Mouse (Mus musculus): Measurements from ENCODE around the gene Shb. TPM values are rescaled to one million over a fixed set of nuclear protein-coding genes. Genes with fewer than 3 reads are reported as not detected.

Shb gene
- polyA plus RNA-seq, 1 experiment: 6.5 TPM

DNA sequence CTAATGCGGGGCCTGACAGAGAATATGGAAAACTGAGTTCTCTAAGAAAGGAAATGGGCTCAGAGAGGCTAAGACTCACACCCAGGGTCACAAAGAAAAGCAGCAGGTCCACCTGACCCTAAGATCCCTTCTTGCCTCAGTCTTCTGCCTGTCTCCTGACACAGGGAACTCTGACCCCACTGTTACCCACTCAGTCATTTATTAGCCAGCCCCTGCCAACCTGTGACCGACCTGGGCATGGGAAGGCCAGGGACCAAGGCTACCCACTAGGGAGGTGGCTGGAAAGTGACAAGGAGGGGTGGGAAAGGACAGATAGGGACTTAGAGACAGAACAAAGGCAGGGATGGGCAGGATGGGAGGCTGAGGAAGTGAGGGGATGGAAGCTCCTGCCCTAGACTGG, 26.6 kb downstream of the Shb start:
- WGBS: 92% methylated on average over 2 of the region's 2 CpGs
- H3K4me1 ChIP-seq (ENCODE audit: control insufficient read depth, insufficient read depth, low read length): no peaks in the 10 kb centered on the region
- H3K27ac ChIP-seq (ENCODE audit: control insufficient read depth, insufficient read depth, low read depth, low read length, poor library complexity): no peak overlapping the region
- H3K4me3 ChIP-seq (replicated peaks; ENCODE audit: control insufficient read depth, low read depth, low read length): no peak overlapping the region
- TF ChIP-seq CTCF (IDR thresholded peaks at IDR 0.05; ENCODE audit: control insufficient read depth, insufficient read depth, low read length) (no peak), POLR2A (IDR thresholded peaks at IDR 0.05; ENCODE audit: borderline replicate concordance, control insufficient read depth, low read depth, low read length) (no peak)

DNA sequence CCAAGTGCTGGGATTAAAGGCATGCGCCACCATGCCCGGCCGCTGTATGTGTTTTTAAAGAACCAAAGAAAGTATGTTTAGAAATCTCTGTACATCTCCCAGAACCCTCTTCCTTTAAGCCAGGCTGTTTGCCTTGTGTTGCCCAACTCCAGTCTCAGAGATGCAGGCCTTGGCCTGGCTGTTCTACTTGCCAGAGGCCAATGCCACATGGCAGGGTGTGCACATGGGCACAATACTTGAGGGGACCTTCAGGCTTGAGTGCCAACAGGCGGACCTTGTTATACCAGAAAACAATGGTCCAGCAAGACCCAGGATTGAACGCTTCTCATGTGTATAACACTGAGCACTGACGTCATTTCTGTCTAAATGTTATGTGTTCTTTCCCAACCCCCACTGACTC, 27.1 kb downstream of the Shb start:
- no peaks in the 10 kb centered on the region for H3K4me1 ChIP-seq (ENCODE audit: control insufficient read depth, insufficient read depth, low read length)
- H3K27ac ChIP-seq (ENCODE audit: control insufficient read depth, insufficient read depth, low read depth, low read length, poor library complexity): no peak overlapping the region
- WGBS: 89% methylated on average over 6 of the region's 6 CpGs
- TF ChIP-seq POLR2A (IDR thresholded peaks at IDR 0.05; ENCODE audit: borderline replicate concordance, control insufficient read depth, low read depth, low read length): no peak
- TF ChIP-seq CTCF (IDR thresholded peaks at IDR 0.05; ENCODE audit: control insufficient read depth, insufficient read depth, low read length): no peak
- H3K4me3 ChIP-seq (replicated peaks; ENCODE audit: control insufficient read depth, low read depth, low read length): no peak overlapping the region

DNA sequence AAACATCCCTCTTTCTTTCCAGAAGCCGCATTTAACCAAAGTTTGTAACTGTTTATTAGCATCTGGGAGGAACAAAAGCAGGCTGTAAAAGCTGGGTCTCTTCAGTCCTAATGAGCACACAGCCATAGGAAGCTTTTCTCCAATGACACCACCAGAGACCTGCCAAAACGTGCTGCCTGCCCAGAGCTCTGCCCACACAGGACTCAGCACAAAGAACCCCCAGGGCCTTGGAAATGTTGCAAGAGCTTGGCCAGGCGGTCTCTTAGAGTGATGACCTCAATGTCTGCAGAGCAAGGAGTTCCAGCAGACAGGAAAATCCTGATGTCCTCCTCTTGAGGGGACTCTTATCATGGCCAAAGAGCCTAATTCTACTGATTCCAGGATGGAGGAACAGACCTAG, 28.5 kb downstream of the Shb start:
- WGBS: 58% methylated on average over 3 of the region's 3 CpGs
- no peak overlapping the region for H3K27ac ChIP-seq (ENCODE audit: control insufficient read depth, insufficient read depth, low read depth, low read length, poor library complexity)
- no peaks in the 10 kb centered on the region; the same call in 1 of the 2 replicates for H3K4me1 ChIP-seq (ENCODE audit: control insufficient read depth, insufficient read depth, low read length)

GRCm38 (mm10) chr4:45503380-45503779, 28.9 kb downstream of the Shb start:
- no peak for TF ChIP-seq CTCF (IDR thresholded peaks at IDR 0.05; ENCODE audit: control insufficient read depth, insufficient read depth, low read length)
- no peak for TF ChIP-seq POLR2A (IDR thresholded peaks at IDR 0.05; ENCODE audit: borderline replicate concordance, control insufficient read depth, low read depth, low read length)
- no peak overlapping the region for H3K4me3 ChIP-seq (replicated peaks; ENCODE audit: control insufficient read depth, low read depth, low read length)
- 85% methylated on average over 6 of the region's 6 CpGs for WGBS
- H3K4me1 ChIP-seq (ENCODE audit: control insufficient read depth, insufficient read depth, low read length): no peaks in the 10 kb centered on the region; the same call in 1 of the 2 replicates
- no peak overlapping the region for H3K27ac ChIP-seq (ENCODE audit: control insufficient read depth, insufficient read depth, low read depth, low read length, poor library complexity)

More for the DNA sequence above, 28.5 kb downstream of the Shb start:
- no peak overlapping the region for H3K4me3 ChIP-seq (replicated peaks; ENCODE audit: control insufficient read depth, low read depth, low read length)
- TF ChIP-seq POLR2A (IDR thresholded peaks at IDR 0.05; ENCODE audit: borderline replicate concordance, control insufficient read depth, low read depth, low read length): no peak
- TF ChIP-seq CTCF (IDR thresholded peaks at IDR 0.05; ENCODE audit: control insufficient read depth, insufficient read depth, low read length): no peak

DNA sequence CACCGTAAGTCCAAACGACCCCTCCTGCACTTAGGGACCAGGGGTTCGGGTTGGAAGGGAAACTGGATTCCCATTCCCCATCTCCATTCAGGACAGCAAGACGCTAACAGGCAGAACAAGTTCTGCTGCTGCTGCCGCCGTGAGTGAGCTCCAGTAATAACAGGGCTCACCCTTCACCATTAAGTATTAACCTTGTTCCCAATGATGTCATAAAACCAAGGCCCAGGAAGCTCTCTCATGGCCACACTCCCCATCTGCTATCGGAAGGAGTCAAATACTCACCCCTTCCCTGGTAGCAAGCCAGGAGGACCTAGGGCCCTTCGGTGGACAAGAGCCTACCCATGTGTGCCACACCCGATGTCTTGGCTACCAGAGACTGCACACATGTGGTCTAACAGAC, 30.3 kb downstream of the Shb start:
- H3K4me1 ChIP-seq (ENCODE audit: control insufficient read depth, insufficient read depth, low read length): no peaks in the 10 kb centered on the region; the same call in 1 of the 2 replicates
- H3K27ac ChIP-seq (ENCODE audit: control insufficient read depth, insufficient read depth, low read depth, low read length, poor library complexity): no peak overlapping the region
- WGBS: 89% methylated on average over 9 of the region's 9 CpGs
- no peak overlapping the region for H3K4me3 ChIP-seq (replicated peaks; ENCODE audit: control insufficient read depth, low read depth, low read length)
- no peak for TF ChIP-seq CTCF (IDR thresholded peaks at IDR 0.05; ENCODE audit: control insufficient read depth, insufficient read depth, low read length)
- TF ChIP-seq POLR2A (IDR thresholded peaks at IDR 0.05; ENCODE audit: borderline replicate concordance, control insufficient read depth, low read depth, low read length): no peak

GRCm38 (mm10) chr4:45500381-45500780, 31.9 kb downstream of the Shb start:
- WGBS: 71% methylated on average over 8 of the region's 8 CpGs
- Histone ChIP-seq H3K27ac (ENCODE audit: control insufficient read depth, insufficient read depth, low read depth, low read length, poor library complexity) (no peak overlapping the region), H3K4me3 (replicated peaks; ENCODE audit: control insufficient read depth, low read depth, low read length) (no peak overlapping the region), H3K4me1 (ENCODE audit: control insufficient read depth, insufficient read depth, low read length) (no peaks in the 10 kb centered on the region; the same call in 1 of the 2 replicates)
- no peak for TF ChIP-seq POLR2A (IDR thresholded peaks at IDR 0.05; ENCODE audit: borderline replicate concordance, control insufficient read depth, low read depth, low read length)
- no peak for TF ChIP-seq CTCF (IDR thresholded peaks at IDR 0.05; ENCODE audit: control insufficient read depth, insufficient read depth, low read length)

DNA sequence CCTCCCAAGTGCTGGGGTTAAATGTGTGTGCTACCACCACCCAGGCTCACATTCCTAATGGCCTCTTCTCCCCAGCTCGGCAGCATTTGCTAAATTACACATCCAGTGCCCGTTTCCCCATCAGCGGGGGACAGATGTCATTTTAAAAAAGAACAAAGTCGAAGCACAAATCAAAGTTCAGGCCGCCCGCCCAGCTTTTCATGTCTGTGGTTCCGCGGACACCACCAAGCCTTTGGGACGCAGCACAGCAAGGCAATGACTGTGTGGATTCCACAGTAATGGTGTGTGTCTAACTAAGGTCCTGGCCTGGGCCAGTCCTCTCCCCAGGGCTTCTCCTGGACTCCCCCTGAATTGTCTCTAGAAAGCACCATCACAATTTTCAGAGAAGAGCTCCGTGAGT, 32.7 kb downstream of the Shb start:
- no peak overlapping the region for H3K27ac ChIP-seq (ENCODE audit: control insufficient read depth, insufficient read depth, low read depth, low read length, poor library complexity)
- H3K4me1 ChIP-seq (ENCODE audit: control insufficient read depth, insufficient read depth, low read length): no peaks in the 10 kb centered on the region; the same call in 1 of the 2 replicates
- no peak overlapping the region for H3K4me3 ChIP-seq (replicated peaks; ENCODE audit: control insufficient read depth, low read depth, low read length)
- 84% methylated on average over 10 of the region's 10 CpGs for WGBS
- TF ChIP-seq CTCF (IDR thresholded peaks at IDR 0.05; ENCODE audit: control insufficient read depth, insufficient read depth, low read length) (no peak), POLR2A (IDR thresholded peaks at IDR 0.05; ENCODE audit: borderline replicate concordance, control insufficient read depth, low read depth, low read length) (no peak)

DNA sequence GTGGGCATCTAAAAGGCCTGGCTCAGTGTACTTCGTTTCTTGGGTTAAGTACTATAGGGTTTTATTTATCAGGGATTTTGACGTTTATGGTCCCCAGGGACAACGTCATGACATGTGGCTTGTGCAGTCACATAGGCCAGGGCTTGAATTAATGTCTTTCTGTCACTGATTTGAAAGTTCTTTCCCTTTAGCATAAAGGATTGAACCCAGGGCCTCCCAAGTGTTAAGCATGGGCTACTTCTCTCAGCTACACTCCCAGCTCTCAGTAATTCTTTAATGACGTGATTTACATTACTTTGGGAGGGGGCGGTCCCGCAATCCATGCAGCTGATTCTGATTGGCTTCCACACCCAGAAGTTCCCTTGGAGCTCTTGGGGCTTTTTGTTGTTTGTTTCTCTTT, 33.2 kb downstream of the Shb start:
- Histone ChIP-seq H3K27ac (ENCODE audit: control insufficient read depth, insufficient read depth, low read depth, low read length, poor library complexity) (no peak overlapping the region), H3K4me3 (replicated peaks; ENCODE audit: control insufficient read depth, low read depth, low read length) (no peak overlapping the region), H3K4me1 (ENCODE audit: control insufficient read depth, insufficient read depth, low read length) (no peaks in the 10 kb centered on the region; the same call in 1 of the 2 replicates)
- WGBS: 75% methylated on average over 6 of the region's 6 CpGs
- TF ChIP-seq POLR2A (IDR thresholded peaks at IDR 0.05; ENCODE audit: borderline replicate concordance, control insufficient read depth, low read depth, low read length) (no peak), CTCF (IDR thresholded peaks at IDR 0.05; ENCODE audit: control insufficient read depth, insufficient read depth, low read length) (no peak)

DNA sequence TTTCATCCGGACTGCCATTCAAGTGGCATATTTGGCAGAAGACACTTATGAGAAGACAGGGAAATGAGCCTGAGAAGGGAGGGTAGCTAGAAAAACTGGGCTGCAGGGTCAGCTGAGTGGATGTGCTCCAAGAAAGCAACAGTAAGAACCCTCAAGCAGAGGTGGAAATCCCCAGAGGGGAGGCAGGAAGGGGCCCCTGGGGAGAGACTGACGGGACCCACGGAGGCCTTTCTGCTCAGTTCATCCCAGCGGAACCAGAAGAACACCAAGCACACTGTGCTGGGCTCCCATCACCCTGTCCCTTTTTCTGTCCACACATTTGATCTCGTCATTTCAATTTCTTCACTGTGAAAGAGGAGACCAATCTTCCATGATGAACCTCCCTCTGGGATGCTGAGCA, 33.9 kb downstream of the Shb start:
- no peak overlapping the region for H3K27ac ChIP-seq (ENCODE audit: control insufficient read depth, insufficient read depth, low read depth, low read length, poor library complexity)
- H3K4me1 ChIP-seq (ENCODE audit: control insufficient read depth, insufficient read depth, low read length): no peaks in the 10 kb centered on the region; the same call in 1 of the 2 replicates
- WGBS: 50% methylated on average over 5 of the region's 5 CpGs
- H3K4me3 ChIP-seq (replicated peaks; ENCODE audit: control insufficient read depth, low read depth, low read length): no peak overlapping the region
- TF ChIP-seq CTCF (IDR thresholded peaks at IDR 0.05; ENCODE audit: control insufficient read depth, insufficient read depth, low read length) (no peak), POLR2A (IDR thresholded peaks at IDR 0.05; ENCODE audit: borderline replicate concordance, control insufficient read depth, low read depth, low read length) (no peak)

Measured in bone marrow, adult 2 months (tissue).